Mouse (Mus musculus) midbrain, embryonic 11.5 days (tissue): ENCODE measurements at regions not wholly inside any gene's neighbourhood (a gene's known extent, or its start where the extent isn't known, plus 50 kb on each side); places are given as distances from the start of the nearest gene placed in this dataset.

Experiments used
- ATAC-seq: fragments of 200-750 bp; cut with Nextera tagmentation; 2 replicates; pipeline ENCODE4 v1.8.0; 2017; ENCODE audit warnings: moderate TSS enrichment, moderate library complexity; ENCODE audit not compliant: low FRiP score
- DNase-seq: peaks from one replicate; pipeline ENCODE4 v3.0.0; 2015; ENCODE audit warnings: low spot score; ENCODE audit errors: missing footprints
- H3K27ac ChIP-seq: fragments of 300-500 bp; sonication (generic); 2 replicates; pipeline ENCODE4 v1.5.1; 2014; ENCODE audit warnings: low read depth, low read length
- H3K27me3 ChIP-seq: fragments of 300-500 bp; sonication (generic); 2 replicates; pipeline ENCODE4 v1.6.1; 2014; ENCODE audit warnings: mild to moderate bottlenecking, low read length, moderate library complexity, mixed read lengths; ENCODE audit not compliant: control insufficient read depth, insufficient read depth
- H3K36me3 ChIP-seq: fragments of 300-500 bp; sonication (generic); 2 replicates; pipeline ENCODE4 v1.6.1; 2014; ENCODE audit warnings: mild to moderate bottlenecking, low read length, moderate library complexity, mixed read lengths; ENCODE audit not compliant: control insufficient read depth, insufficient read depth
- H3K4me1 ChIP-seq: fragments of 300-500 bp; sonication (generic); 2 replicates; pipeline ENCODE4 v1.6.1; 2014; ENCODE audit warnings: low read length; ENCODE audit not compliant: control insufficient read depth, insufficient read depth
- H3K4me2 ChIP-seq: fragments of 300-500 bp; sonication (generic); 2 replicates; pipeline ENCODE4 v1.6.1; 2014; ENCODE audit warnings: mild to moderate bottlenecking, moderate library complexity
- H3K4me3 ChIP-seq: fragments of 300-500 bp; sonication (generic); 2 replicates; pipeline ENCODE4 v1.5.1; 2014; ENCODE audit warnings: low read depth, low read length
- H3K9ac ChIP-seq: fragments of 300-500 bp; sonication (generic); 2 replicates; pipeline ENCODE4 v1.6.1; 2014; ENCODE audit warnings: low read length
- H3K9me3 ChIP-seq: fragments of 300-500 bp; sonication (generic); 2 replicates; pipeline ENCODE4 v1.6.1; 2016; ENCODE audit warnings: low read length; ENCODE audit not compliant: control insufficient read depth
- WGBS: fragments of 180-500 bp; shearing (Covaris S2); extraction: QIAGEN DNeasy Blood & Tissue Kit; methylation state at CpG from one replicate; pipeline ENCODE4 v1.1.7; 2014; 5-methylcytosine and 5-hydroxymethylcytosine counted together

DNA sequence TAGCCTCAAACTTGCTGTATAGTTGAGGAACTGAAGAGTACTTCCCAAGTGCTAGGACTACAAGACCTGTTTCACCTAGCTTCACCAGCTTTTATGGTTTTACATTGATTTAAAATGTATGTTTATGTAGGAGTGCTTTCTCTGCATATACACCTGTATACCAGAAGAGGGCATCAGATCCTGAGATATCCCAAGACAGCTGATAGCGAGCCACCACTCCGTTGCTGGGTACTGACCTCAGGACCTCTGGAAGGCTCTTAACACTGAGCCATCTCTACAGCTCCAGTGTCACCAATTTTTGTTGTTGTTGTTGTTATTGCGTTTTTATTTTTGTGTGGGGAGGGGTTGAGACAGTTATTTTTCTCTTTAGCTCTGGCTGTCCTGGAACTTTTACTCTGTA is 55.9 kb upstream of the Ddx3x start:
- H3K9ac ChIP-seq, result no peak overlapping the region
- H3K27ac ChIP-seq, result no peak overlapping the region
- WGBS, result 8% methylated on average over 3 of the region's 3 CpGs

DNA sequence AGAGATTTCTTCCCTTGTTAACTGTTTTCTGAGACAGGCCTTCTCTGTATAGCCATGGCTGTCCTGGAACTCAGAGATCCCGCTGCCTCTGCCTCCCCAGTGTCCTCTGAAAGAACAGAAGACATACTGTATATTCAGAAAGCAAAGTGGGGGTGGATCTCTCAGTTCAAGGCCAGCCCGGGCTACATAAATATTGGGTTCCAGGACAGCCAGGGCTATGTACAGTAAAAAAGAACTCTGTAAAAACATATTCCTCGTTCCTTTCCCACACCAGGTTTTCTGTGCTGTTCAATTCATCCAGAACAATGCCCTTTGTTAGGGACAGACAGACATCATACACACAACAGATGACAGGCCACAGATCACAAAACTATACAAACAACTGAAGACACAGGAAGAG is 54.3 kb upstream of the Ddx3x start:
- Histone ChIP-seq H3K9me3 (no peaks in the 10 kb centered on the region), H3K4me3 (no peak overlapping the region), H3K4me1 (peaks cover 2% of the 10 kb centered on the region; the same call in 1 of the 2 replicates), H3K27me3 (no peaks in the 10 kb centered on the region), H3K36me3 (no peaks in the 10 kb centered on the region), H3K27ac (no peak overlapping the region), H3K4me2 (no peak overlapping the region), H3K9ac (no peak overlapping the region)
- WGBS, result 72% methylated on average over 3 of the region's 3 CpGs
- DNase-seq (peak; percentile 14), ATAC-seq (no peak)

More for the DNA sequence above, 55.9 kb upstream of the Ddx3x start:
- H3K4me1 ChIP-seq, result no peaks in the 10 kb centered on the region
- no peaks in the 10 kb centered on the region for H3K27me3 ChIP-seq
- peak; percentile 66 for DNase-seq
- H3K9me3 ChIP-seq, result no peaks in the 10 kb centered on the region
- peak; percentile 58; the same call in 1 of the 2 replicates for ATAC-seq
- no peak overlapping the region for H3K4me3 ChIP-seq
- H3K36me3 ChIP-seq, result no peaks in the 10 kb centered on the region
- H3K4me2 ChIP-seq, result no peak overlapping the region

- H3K9me3 ChIP-seq, result no peaks in the 10 kb centered on the region
- peaks cover 2% of the 10 kb centered on the region; the same call in 1 of the 2 replicates for H3K4me1 ChIP-seq
- H3K4me3 ChIP-seq, result peak overlapping the region; percentile 30
- ATAC-seq (peak; percentile 43), DNase-seq (peak; percentile 86)
- H3K27me3 ChIP-seq, result peaks cover 5% of the 10 kb centered on the region
- no peaks in the 10 kb centered on the region for H3K36me3 ChIP-seq
- peak overlapping the region; percentile 47 for H3K27ac ChIP-seq
- H3K9ac ChIP-seq, result peak overlapping the region; percentile 46; the same call in 1 of the 2 replicates
- H3K4me2 ChIP-seq, result peak overlapping the region; percentile 46
- WGBS, result 40% methylated on average over 8 of the region's 8 CpGs
Observed at GRCm38 (mm10) chrX:13229891-13230614, 50.7 kb upstream of the Ddx3x start.

GRCm38 (mm10) chrX:13230615-13231179 is 50.1 kb upstream of the Ddx3x start:
- Histone ChIP-seq H3K4me3 (peak overlapping the region; percentile 30), H3K27ac (peak overlapping the region; percentile 65), H3K9ac (peak overlapping the region; percentile 58), H3K9me3 (no peaks in the 10 kb centered on the region), H3K4me2 (peak overlapping the region; percentile 46), H3K4me1 (peaks cover 2% of the 10 kb centered on the region; the same call in 1 of the 2 replicates), H3K36me3 (no peaks in the 10 kb centered on the region), H3K27me3 (peaks cover 5% of the 10 kb centered on the region)
- 12% methylated on average over 17 of the region's 17 CpGs for WGBS
- ATAC-seq (peak; percentile 99), DNase-seq (peak; percentile 91)
